Mouse (Mus musculus) lung, postnatal 0 days (tissue): ENCODE data around the gene Mrrf.

Experiments
- CTCF ChIP-seq: IDR thresholded peaks from 2 replicates; pipeline ENCODE4 v1.5.1; 2016; ENCODE audit warnings: antibody characterized with exemption, mild to moderate bottlenecking
- EP300 ChIP-seq: IDR thresholded peaks from 2 replicates; pipeline ENCODE4 v1.6.1; 2016; ENCODE audit warnings: antibody characterized with exemption, mild to moderate bottlenecking, control low read depth

GRCm38 (mm10) chr2:36129051-36129450, 7.1 kb upstream of the Mrrf start:
- TF ChIP-seq CTCF (no peak), EP300 (peak; percentile 31; the same call in 1 of the 2 replicates)
